Mouse (Mus musculus): ENCODE data around the gene Nckap5l. TPM values are rescaled to one million over a fixed set of nuclear protein-coding genes. Genes with fewer than 3 reads are reported as not detected.

Gene Nckap5l
- polyA plus RNA-seq, 1 experiment from 2014 or later = 0.53 TPM

GRCm38 (mm10) chr15:99399503-99400245, 57.9 kb downstream of the Nckap5l start:
- H3K4me3 ChIP-seq (ENCODE audit: low read depth, low read length) = peak overlapping the region; percentile 25
- H3K9ac ChIP-seq (replicated peaks) = peak overlapping the region; percentile 27; the same call in 1 of the 2 replicates
- H3K27me3 ChIP-seq (ENCODE audit: insufficient read depth, low read length) = no peaks in the 10 kb centered on the region
- H3K36me3 ChIP-seq (replicated peaks; ENCODE audit: insufficient read depth, low read length) = peaks cover 42% of the 10 kb centered on the region
- no peaks in the 10 kb centered on the region for H3K9me3 ChIP-seq (ENCODE audit: low read length)
- ATAC-seq (peak; percentile 20; the same call in 1 of the 2 replicates), DNase-seq (peak; percentile 57)
- TF ChIP-seq EP300 (IDR thresholded peaks at IDR 0.05; ENCODE audit: low read depth) = no peak
- no peak for TF ChIP-seq CTCF (IDR thresholded peaks at IDR 0.05; ENCODE audit: low read depth)
- 58% methylated on average over 15 of the region's 15 CpGs for WGBS (ENCODE audit: insufficient replicate concordance)
- H3K27ac ChIP-seq (ENCODE audit: low read depth) = peak overlapping the region; percentile 36; the same call in 1 of the 2 replicates
- H3K4me2 ChIP-seq (ENCODE audit: low read depth, low read length) = peak overlapping the region; percentile 65
- peaks cover 39% of the 10 kb centered on the region for H3K4me1 ChIP-seq (ENCODE audit: insufficient read depth)

GRCm38 (mm10) chr15:99397622-99398021, 59.9 kb downstream of the Nckap5l start:
- peak overlapping the region; percentile 68 for H3K27ac ChIP-seq (ENCODE audit: low read depth)
- TF ChIP-seq EP300 (IDR thresholded peaks at IDR 0.05; ENCODE audit: low read depth) = no peak
- no peak for TF ChIP-seq CTCF (IDR thresholded peaks at IDR 0.05; ENCODE audit: low read depth)
- no peaks in the 10 kb centered on the region for H3K9me3 ChIP-seq (ENCODE audit: low read length)
- peaks cover 22% of the 10 kb centered on the region for H3K36me3 ChIP-seq (replicated peaks; ENCODE audit: insufficient read depth, low read length)
- H3K4me3 ChIP-seq (ENCODE audit: low read depth, low read length) = no peak overlapping the region
- no peak overlapping the region for H3K9ac ChIP-seq (replicated peaks)
- DNase-seq = no peak
- H3K4me1 ChIP-seq (ENCODE audit: insufficient read depth) = peaks cover 39% of the 10 kb centered on the region
- no peak for ATAC-seq
- H3K4me2 ChIP-seq (ENCODE audit: low read depth, low read length) = peak overlapping the region; percentile 78; the same call in 1 of the 2 replicates
- WGBS (ENCODE audit: insufficient replicate concordance) = 93% methylated on average over 2 of the region's 2 CpGs
- H3K27me3 ChIP-seq (ENCODE audit: insufficient read depth, low read length) = no peaks in the 10 kb centered on the region

GRCm38 (mm10) chr15:99396875-99397274, 60.7 kb downstream of the Nckap5l start:
- Histone ChIP-seq H3K4me1 (ENCODE audit: insufficient read depth) (peaks cover 45% of the 10 kb centered on the region), H3K27ac (ENCODE audit: low read depth) (peak overlapping the region; percentile 68)
- peak; percentile 55 for DNase-seq

GRCm38 (mm10) chr15:99396462-99396861, 61.1 kb downstream of the Nckap5l start:
- 28% methylated on average over 1 of the region's 1 CpGs for WGBS (ENCODE audit: insufficient replicate concordance)
- peak overlapping the region; percentile 68 for H3K27ac ChIP-seq (ENCODE audit: low read depth)
- peaks cover 49% of the 10 kb centered on the region for H3K4me1 ChIP-seq (ENCODE audit: insufficient read depth)
- no peaks in the 10 kb centered on the region for H3K27me3 ChIP-seq (ENCODE audit: insufficient read depth, low read length)
- H3K4me2 ChIP-seq (ENCODE audit: low read depth, low read length) = peak overlapping the region; percentile 78
- peaks cover 11% of the 10 kb centered on the region for H3K36me3 ChIP-seq (replicated peaks; ENCODE audit: insufficient read depth, low read length)
- peak overlapping the region; percentile 51 for H3K4me3 ChIP-seq (ENCODE audit: low read depth, low read length)
- ATAC-seq (no peak), DNase-seq (no peak)
- no peaks in the 10 kb centered on the region for H3K9me3 ChIP-seq (ENCODE audit: low read length)
- TF ChIP-seq EP300 (IDR thresholded peaks at IDR 0.05; ENCODE audit: low read depth) (0 out of 2 replicates have a peak, but pooled peaks have one; percentile 9), CTCF (IDR thresholded peaks at IDR 0.05; ENCODE audit: low read depth) (no peak)
- H3K9ac ChIP-seq (replicated peaks) = peak overlapping the region; percentile 65

More at GRCm38 (mm10) chr15:99396875-99397274, 60.7 kb downstream of the Nckap5l start:
- Histone ChIP-seq H3K4me3 (ENCODE audit: low read depth, low read length) (peak overlapping the region; percentile 51), H3K4me2 (ENCODE audit: low read depth, low read length) (peak overlapping the region; percentile 78), H3K27me3 (ENCODE audit: insufficient read depth, low read length) (no peaks in the 10 kb centered on the region), H3K36me3 (replicated peaks; ENCODE audit: insufficient read depth, low read length) (peaks cover 15% of the 10 kb centered on the region), H3K9ac (replicated peaks) (peak overlapping the region; percentile 65), H3K9me3 (ENCODE audit: low read length) (no peaks in the 10 kb centered on the region)
- no peak for ATAC-seq
- 40% methylated on average over 4 of the region's 4 CpGs for WGBS (ENCODE audit: insufficient replicate concordance)
- no peak for TF ChIP-seq CTCF (IDR thresholded peaks at IDR 0.05; ENCODE audit: low read depth)
- TF ChIP-seq EP300 (IDR thresholded peaks at IDR 0.05; ENCODE audit: low read depth) = 0 out of 2 replicates have a peak, but pooled peaks have one; percentile 3

GRCm38 (mm10) chr15:99393386-99394252, 63.9 kb downstream of the Nckap5l start:
- Histone ChIP-seq H3K36me3 (replicated peaks; ENCODE audit: insufficient read depth, low read length) (no peaks in the 10 kb centered on the region), H3K4me2 (ENCODE audit: low read depth, low read length) (peak overlapping the region; percentile 70), H3K9ac (replicated peaks) (peak overlapping the region; percentile 98), H3K9me3 (ENCODE audit: low read length) (no peaks in the 10 kb centered on the region), H3K27me3 (ENCODE audit: insufficient read depth, low read length) (no peaks in the 10 kb centered on the region), H3K4me1 (ENCODE audit: insufficient read depth) (peaks cover 48% of the 10 kb centered on the region), H3K27ac (ENCODE audit: low read depth) (peak overlapping the region; percentile 100), H3K4me3 (ENCODE audit: low read depth, low read length) (peak overlapping the region; percentile 94)
- WGBS (ENCODE audit: insufficient replicate concordance) = 2% methylated on average over 24 of the region's 24 CpGs
- TF ChIP-seq CTCF (IDR thresholded peaks at IDR 0.05; ENCODE audit: low read depth) (no peak), EP300 (IDR thresholded peaks at IDR 0.05; ENCODE audit: low read depth) (peak; percentile 60; the same call in 1 of the 2 replicates)
- peak; percentile 84 for DNase-seq
- peak; percentile 71 for ATAC-seq
